Mouse (Mus musculus) gastrocnemius, postnatal 36 days (tissue): Measurements from ENCODE around the gene Inha. TPM values are rescaled to one million over a fixed set of nuclear protein-coding genes. Genes with fewer than 3 reads are reported as not detected.
A peak's percentile ranks its signal among the peaks of the same experiment; 100 is the strongest.

ENCODE experiments used
- DNase-seq, 2 experiments: peaks; one replicate each; pipeline ENCODE4 v3.0.0; 2022
- intact Hi-C: fragments of 180-260 bp; cut with DNase I; formaldehyde crosslinking; loops from one replicate; pipeline ENCODE4 v1.15.1; 2025
- total RNA-seq, 2 experiments: library from RNA; stranded (reverse); gene quantifications; 2 replicates each; pipeline ENCODE4 v1.2.3; 2021

Inha gene
- total RNA-seq, 2 experiments from 2014 or later: 2.5 to 5.8 TPM

GRCm38 (mm10) chr1:75516703-75517380 lies 10.0 kb downstream of the Inha start:
- intact Hi-C loops: no loop called here
- DNase-seq: no peak

GRCm38 (mm10) chr1:75517984-75518383 lies 11.1 kb downstream of the Inha start:
- no peak for DNase-seq
- intact Hi-C loops: no loop called here

DNA sequence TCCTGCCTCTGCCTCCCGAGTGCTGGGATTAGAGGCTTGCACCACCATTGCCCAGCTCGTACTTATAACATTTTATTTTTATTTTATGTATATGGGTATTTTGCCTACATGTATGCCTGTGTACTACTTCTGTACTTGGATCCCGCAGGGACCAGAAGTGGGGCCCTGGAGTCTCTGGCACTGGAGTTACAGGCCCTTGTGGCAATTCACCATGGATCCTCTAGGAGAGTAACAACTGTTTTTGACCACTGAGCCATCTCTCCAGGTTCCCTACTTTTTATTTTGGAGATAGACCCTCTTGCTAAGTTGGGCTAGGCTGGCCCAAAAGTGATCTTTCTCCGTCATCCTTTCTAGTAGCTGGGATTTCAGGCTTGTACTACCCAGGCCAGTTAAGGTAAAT lies 11.6 kb downstream of the Inha start:
- no peak for DNase-seq
- intact Hi-C loops: no loop called here

- DNase-seq: no peak
- intact Hi-C loops: no loop called here
These were observed 12.7 kb downstream of the Inha start for GRCm38 (mm10) chr1:75519576-75519975.

DNA sequence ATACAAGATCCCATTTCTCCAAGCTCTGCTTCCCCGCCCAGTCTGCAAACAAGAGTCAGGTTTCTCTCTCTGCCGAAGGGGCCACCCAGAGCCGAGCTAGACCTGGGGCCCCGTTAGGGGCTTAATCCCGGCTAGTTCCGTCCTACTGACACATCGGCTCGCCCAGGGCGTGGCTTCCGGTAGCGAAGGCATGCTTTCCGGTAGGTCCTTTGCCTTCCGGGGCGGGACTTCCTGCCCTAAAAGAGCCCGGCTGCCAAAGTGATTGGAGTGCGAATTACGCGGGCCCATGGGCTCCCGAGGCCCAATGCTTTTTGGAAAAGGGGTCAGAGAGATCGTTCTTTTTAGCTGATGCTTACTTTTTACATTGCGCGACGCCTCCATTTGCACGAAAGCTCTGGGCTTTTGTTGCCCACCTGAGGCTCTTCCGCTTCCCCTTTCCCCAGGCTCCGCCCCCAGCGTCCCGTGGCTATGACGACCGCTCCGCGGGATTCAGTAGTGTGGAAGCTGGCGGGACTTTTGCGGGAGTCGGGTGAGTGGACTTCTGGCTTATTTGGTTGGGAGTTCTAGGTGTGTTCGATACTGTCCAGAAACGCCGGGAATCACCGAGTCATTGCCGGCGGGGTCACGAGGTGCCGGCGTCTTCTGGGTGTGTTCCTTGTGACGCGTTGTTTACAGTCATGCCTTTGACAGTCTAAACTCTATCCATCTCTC lies 14.6 kb downstream of the Inha start, which contains the start of gene Stk11ip:
Gene Stk11ip (plus strand): TSS at position 209 of the 711 bp plus-strand sequence.
- intact Hi-C loops: no loop called here
- peak; percentile 88 to 89 for DNase-seq

DNA sequence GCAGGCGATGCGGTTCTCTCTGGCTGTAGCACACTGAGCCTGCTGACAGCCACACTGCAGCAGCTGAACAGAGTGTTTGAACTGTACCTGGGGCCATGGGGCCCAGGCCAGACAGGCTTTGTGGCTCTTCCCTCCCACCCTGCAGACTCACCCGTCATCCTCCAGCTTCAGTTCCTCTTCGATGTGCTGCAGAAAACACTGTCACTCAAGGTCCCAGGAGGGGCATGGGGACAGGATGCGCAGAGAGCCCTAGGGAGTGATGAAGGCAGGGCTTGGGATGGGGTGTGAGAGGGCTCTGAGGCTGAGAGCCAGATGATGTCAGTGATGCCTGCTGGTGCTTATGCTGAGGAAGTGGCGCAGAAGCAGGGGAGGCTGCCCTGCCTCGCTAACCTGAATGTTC lies 17.8 kb downstream of the Inha start:
- no peak for DNase-seq
- intact Hi-C loops: no loop called here

- DNase-seq: no peak
- intact Hi-C loops: no loop called here
These were observed 23.7 kb downstream of the Inha start for GRCm38 (mm10) chr1:75530546-75530945.

- intact Hi-C loops: no loop called here
- DNase-seq: no peak
These were observed 25.6 kb downstream of the Inha start for GRCm38 (mm10) chr1:75532280-75533172.

DNA sequence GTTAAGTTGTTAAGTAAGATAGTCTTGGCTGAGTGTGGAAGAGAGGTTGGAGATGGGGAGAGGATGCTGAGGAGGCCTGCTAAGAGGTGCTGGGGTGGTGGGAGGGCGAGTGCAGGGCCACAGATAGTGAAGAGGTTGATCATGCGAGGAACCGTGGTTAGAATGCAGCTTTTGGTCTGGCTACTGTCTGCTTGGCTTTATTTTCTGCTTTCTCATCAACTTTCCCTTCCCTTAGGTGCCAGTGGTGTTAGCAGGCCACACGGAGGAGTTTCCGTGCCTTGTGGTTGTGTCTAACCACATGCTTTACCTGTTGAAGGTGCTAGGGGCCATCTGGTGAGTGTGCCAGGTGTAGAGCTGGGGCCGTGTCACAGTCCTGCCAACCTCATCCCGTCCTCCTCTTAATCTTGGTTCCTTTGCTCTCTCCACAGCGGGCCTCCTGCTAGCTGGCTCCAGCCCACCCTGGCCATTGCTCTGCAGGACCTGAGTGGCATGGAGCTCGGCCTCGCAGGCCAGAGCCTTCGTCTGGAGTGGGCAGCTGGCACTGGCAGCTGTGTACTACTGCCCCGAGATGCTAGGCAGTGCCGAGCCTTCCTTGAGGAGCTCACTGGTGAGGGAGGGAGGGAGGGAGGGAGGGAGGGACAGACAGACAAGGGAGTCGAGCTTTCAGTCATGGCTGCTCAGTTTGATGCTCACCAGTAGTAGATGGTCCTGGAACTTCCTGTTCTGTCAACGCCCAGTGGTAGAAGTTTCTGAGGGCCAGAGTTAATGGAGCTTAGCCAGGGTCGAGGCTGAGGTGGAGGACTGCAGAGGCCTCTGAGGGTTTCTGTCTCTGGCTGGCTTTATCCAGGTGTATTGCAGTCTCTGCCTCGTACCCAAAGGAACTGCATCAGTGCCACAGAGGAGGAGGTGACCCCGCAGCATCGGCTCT lies 26.7 kb downstream of the Inha start:
- no peak for DNase-seq
- intact Hi-C loops: no loop called here

DNA sequence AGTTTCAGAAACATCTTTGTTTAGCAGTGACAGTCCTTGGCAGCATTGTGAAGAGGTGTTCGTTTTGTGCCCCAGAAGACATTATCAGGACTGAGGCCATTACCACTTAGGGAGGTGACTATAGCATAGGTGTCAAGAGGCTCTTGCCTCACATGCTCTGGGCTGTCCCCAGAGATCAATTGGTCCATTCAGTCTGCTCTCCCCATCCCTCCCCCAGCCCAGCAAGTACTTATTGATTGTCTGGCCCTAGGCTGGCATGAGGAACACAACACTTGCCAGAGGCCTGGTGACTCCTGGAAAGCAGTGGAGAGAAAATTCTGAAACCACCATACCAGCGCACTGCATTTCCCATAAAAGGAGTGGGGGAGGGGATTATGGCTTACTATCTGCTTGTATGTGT lies 30.7 kb downstream of the Inha start:
- no peak for DNase-seq
- intact Hi-C loops: no loop called here

DNA sequence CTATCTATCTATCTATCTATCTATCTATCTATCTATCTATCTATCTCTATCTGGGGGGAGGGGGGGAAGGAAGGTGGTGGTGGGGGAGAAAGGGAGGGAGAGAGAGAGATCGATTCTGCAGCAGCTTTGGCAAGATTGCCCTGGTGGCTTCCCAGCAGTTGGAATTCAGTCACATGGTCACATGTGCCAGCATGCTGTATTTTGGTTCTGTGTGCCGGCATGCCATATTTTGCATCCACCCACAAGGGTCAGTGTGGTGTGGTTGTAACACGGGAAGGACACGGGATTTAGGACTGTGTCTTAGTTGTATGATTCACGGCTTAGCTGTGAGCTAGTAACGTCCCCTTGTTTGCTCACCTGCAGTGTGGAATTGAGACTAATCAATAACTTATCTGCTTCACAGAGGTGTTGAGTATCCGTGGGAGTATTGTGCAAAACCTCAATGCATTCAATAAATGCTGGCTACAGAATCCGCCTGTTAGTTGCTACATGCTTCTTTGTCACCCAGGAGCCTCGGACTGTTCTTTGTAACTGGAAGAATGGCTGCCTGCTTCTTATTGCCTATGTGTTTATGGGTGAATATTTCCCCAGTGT lies 31.8 kb downstream of the Inha start:
- intact Hi-C loops: no loop called here
- no peak for DNase-seq

GRCm38 (mm10) chr1:75541496-75541895 lies 34.6 kb downstream of the Inha start:
- no peak for DNase-seq
- intact Hi-C loops: no loop called here

- intact Hi-C loops: no loop called here
- DNase-seq: no peak
These were observed 37.5 kb downstream of the Inha start for GRCm38 (mm10) chr1:75544351-75544750.

DNA sequence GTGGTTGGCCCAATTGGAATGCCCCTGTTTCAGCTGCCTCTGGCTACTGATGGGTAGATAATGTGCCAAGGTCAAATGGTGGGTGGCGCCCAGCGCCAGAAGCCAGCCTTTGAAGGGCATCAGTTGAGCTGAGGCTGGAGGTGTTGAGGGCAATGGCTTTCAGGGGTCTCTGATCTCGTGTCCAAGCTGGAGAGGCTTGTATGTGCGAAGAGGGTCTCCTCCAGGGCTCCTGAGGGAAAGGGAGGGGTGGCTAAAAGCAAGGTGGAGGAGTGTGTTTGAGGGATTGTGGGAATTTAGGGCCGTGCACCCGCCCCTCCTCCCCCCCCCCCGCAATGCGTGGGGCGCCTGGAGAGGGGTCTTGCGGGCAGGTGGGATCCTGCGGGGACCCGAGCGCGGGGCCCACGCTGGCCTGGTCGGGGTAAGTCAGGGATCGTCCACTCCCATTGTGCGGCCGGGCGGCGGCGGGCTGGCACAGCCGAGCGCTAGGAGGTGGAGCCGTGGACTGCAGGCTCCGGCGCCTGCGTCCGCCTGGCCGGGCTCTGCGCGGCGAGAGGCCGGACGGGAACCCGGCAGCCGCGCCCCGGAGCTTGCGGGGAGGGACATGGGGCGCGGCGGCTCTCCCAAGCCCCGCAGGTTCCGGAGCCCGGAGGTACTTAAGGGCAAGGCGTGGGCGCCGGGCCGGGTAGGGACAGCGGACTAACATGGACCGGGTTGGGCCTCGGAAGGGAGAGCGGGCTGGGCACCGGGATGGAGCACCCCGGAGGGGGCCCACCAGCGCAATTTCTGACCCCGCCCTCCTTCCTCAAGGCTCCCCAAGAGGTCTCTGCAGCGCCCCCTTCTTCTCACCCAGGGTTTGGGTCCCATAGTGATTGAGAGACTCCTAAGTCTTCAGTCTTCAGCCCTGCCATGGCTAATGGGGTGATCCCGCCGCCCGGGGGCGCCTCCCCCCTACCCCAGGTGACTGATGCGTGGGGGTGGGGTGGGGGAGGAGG lies 39.4 kb downstream of the Inha start, which contains the start of gene Slc4a3:
Gene Slc4a3 (plus strand): TSS at position 302 of the 992 bp plus-strand sequence.
- intact Hi-C loops: loop anchor here (5.0 kb wide), 1 partner anchor 59 kb away; no protein-coding TSS in a partner anchor
- DNase-seq: peak; percentile 50 to 51

- intact Hi-C loops: loop anchor here (5.0 kb wide), 1 partner anchor 60 kb away; no protein-coding TSS in a partner anchor
- no peak for DNase-seq
These were observed 40.5 kb downstream of the Inha start for GRCm38 (mm10) chr1:75547351-75547750.

DNA sequence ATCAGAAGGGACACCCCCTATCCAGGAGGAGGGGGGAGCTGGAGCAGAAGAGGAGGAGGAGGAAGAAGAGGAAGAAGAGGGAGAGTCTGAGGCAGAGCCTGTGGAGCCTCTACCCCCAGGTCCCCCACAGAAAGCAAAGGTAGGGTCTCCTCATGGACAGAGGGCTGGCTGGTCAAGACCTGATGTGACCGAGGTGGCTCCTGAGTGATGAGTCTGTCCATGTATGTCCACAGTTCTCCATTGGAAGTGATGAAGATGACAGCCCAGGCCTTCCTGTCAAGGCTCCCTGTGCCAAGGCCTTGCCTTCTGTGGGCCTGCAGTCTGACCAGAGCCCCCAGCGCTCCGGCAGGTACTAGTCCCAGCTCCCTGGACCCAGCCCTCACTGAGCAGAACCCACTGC lies 41.2 kb downstream of the Inha start:
- DNase-seq: no peak
- intact Hi-C loops: loop anchor here (5.0 kb wide), 1 partner anchor 61 kb away; no protein-coding TSS in a partner anchor

- intact Hi-C loops: loop anchor here (5.0 kb wide), 1 partner anchor 62 kb away; no protein-coding TSS in a partner anchor
These were observed 42.0 kb downstream of the Inha start for GRCm38 (mm10) chr1:75548871-75549270.

More at GRCm38 (mm10) chr1:75548871-75549270, 42.0 kb downstream of the Inha start:
- no peak for DNase-seq
